Mouse (Mus musculus) MEL (cell line): Measurements from ENCODE around the gene Olfr1042. TPM values are rescaled to one million over a fixed set of nuclear protein-coding genes. Genes with fewer than 3 reads are reported as not detected.

Experiments used
- DNase-seq: peaks from one replicate; pipeline ENCODE4 v3.0.0; 2011; ENCODE audit warnings: low read depth, low spot score
- H3K27ac ChIP-seq: 2 replicates; pipeline ENCODE4 v1.5.1; 2012; ENCODE audit warnings: low read depth, mild to moderate bottlenecking, control low read depth, low read length, moderate library complexity; ENCODE audit not compliant: control insufficient read depth
- H3K27me3 ChIP-seq, 2 experiments: fragments of 150-350 bp in 1 of 2; sonication (generic) in 1 of 2; 2 replicates each; pipeline ENCODE4 v1.6.1; 2012; ENCODE audit warnings: low read length in 2 of 2, mild to moderate bottlenecking in 2 of 2, improper control_type of control experiment in 1 of 2, moderate library complexity in 1 of 2; ENCODE audit not compliant: insufficient read depth in 2 of 2, control insufficient read depth in 1 of 2
- H3K36me3 ChIP-seq, 2 experiments: 2 replicates each; pipeline ENCODE4 v1.6.1; 2012 to 2014; ENCODE audit warnings: low read length in 2 of 2, improper control_type of control experiment in 1 of 2, inconsistent platforms in 1 of 2, mild to moderate bottlenecking in 1 of 2; ENCODE audit not compliant: insufficient read depth in 2 of 2, control insufficient read depth in 1 of 2
- H3K4me1 ChIP-seq, 2 experiments: fragments of 150-350 bp in 1 of 2; sonication (generic) in 1 of 2; 2 replicates each; pipeline ENCODE4 v1.6.1; 2012; ENCODE audit warnings: low read length in 2 of 2, improper control_type of control experiment in 1 of 2, mild to moderate bottlenecking in 1 of 2; ENCODE audit not compliant: insufficient read depth in 2 of 2, control insufficient read depth in 1 of 2
- H3K4me3 ChIP-seq, 2 experiments: fragments of 150-350 bp in 1 of 2; sonication (generic) in 1 of 2; 2 replicates each; pipeline ENCODE4 v1.5.1; 2012; ENCODE audit warnings: low read depth in 2 of 2, low read length in 2 of 2, mild to moderate bottlenecking in 2 of 2, moderate library complexity in 2 of 2, control low read depth in 1 of 2, improper control_type of control experiment in 1 of 2; ENCODE audit not compliant: control insufficient read depth in 1 of 2, insufficient read depth in 1 of 2
- H3K79me2 ChIP-seq: 2 replicates; pipeline ENCODE4 v1.6.1; 2012; ENCODE audit warnings: mild to moderate bottlenecking, low read length, moderate library complexity; ENCODE audit not compliant: control insufficient read depth, poor library complexity, insufficient read depth
- H3K9ac ChIP-seq: 2 replicates; pipeline ENCODE4 v1.6.1; 2012; ENCODE audit warnings: low read depth, mild to moderate bottlenecking, control low read depth, low read length, moderate library complexity; ENCODE audit not compliant: control insufficient read depth, poor library complexity, severe bottlenecking
- H3K9me3 ChIP-seq: fragments of 150-350 bp; sonication (generic); replicated peaks from 2 replicates; pipeline ENCODE4 v1.6.1; 2012; ENCODE audit warnings: mild to moderate bottlenecking, low read length, improper control_type of control experiment, moderate library complexity; ENCODE audit not compliant: insufficient read depth
- CHD2 ChIP-seq: IDR thresholded peaks from 2 replicates; pipeline ENCODE4 v1.6.1; 2011; ENCODE audit warnings: low read length, improper control_type of control experiment
- E2F4 ChIP-seq: IDR thresholded peaks from 2 replicates; pipeline ENCODE4 v1.6.1; 2011; ENCODE audit warnings: low read depth, low read length, improper control_type of control experiment, borderline replicate concordance
- SMC3 ChIP-seq: IDR thresholded peaks from 2 replicates; pipeline ENCODE4 v1.6.1; 2011; ENCODE audit warnings: low read depth, low read length, improper control_type of control experiment
- polyA plus RNA-seq, 2 experiments: library from polyadenylated mRNA; stranded (reverse) in 1 of 2; unstranded in 1 of 2; fragments of >175 nt in 1 of 2; fragments of >200 nt in 1 of 2; gene quantifications; 2 replicates each; pipeline versions ENCODE4 v1.2.1 to v1.2.4; 2012; ENCODE audit warnings: low replicate concordance in 2 of 2, low read depth in 1 of 2; ENCODE audit not compliant: insufficient read length in 2 of 2, insufficient read depth in 1 of 2, missing spikeins in 1 of 2
- total RNA-seq: library from RNA; depleted of rRNA; stranded (reverse); fragments of 300-350 nt; gene quantifications from 2 replicates; pipeline ENCODE4 v1.2.3, GENCODE M21; 2012; rRNA removed

Gene Olfr1042
- total and polyA plus RNA-seq, 3 experiments: not detected

DNA sequence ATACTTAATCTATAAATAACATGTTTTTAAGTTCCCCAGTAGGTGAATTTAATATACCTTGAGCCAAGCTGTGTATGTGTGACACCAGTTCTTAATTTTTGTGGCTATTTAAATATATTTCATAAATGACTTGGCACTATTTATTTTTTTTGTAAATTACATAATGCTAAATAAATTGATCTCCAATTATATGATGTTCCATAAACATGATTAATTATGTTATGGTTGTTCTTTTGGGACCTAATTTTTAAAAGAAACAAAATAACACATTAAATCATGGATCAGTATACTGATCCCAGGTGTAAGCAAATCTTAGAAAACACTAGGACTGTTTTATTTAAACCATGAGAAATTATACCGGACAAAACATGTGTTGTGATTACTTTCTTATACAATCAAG lies 25.8 kb downstream of the Olfr1042 start, which contains the start of gene Olfr1039:
Olfr1039 (minus strand) TSS at position 101 of the 400 bp plus-strand sequence.
- H3K27me3 ChIP-seq: no peaks in the 10 kb centered on the region
- no peaks in the 10 kb centered on the region for H3K79me2 ChIP-seq
- no peak within 1 kb of the TSS for H3K9ac ChIP-seq
- no peak within 1 kb of the TSS for H3K27ac ChIP-seq
- no peak for DNase-seq
- H3K4me1 ChIP-seq: no peaks in the 10 kb centered on the region
- no peaks in the 10 kb centered on the region for H3K9me3 ChIP-seq
- TF ChIP-seq E2F4: no peak
- no peak for TF ChIP-seq CHD2
- no peak for TF ChIP-seq SMC3
- H3K4me3 ChIP-seq: no peak within 1 kb of the TSS
- no peaks in the 10 kb centered on the region for H3K36me3 ChIP-seq

Other genes starting within 250 kb of the Olfr1042 start
- gene Olfr1025-ps1, start 246.6 kb downstream of the Olfr1042 start, total RNA-seq: not detected in 2 replicates
- gene Olfr1025-ps1, start 246.6 kb downstream of the Olfr1042 start, polyA plus RNA-seq: not detected
- gene Olfr1026, start 240.3 kb downstream of the Olfr1042 start, total RNA-seq: not detected in 2 replicates
- not detected for gene Olfr1026, start 240.3 kb downstream of the Olfr1042 start, polyA plus RNA-seq
- not detected in 2 replicates for gene Olfr1028, start 211.4 kb downstream of the Olfr1042 start, total RNA-seq
- gene Olfr1028, start 211.4 kb downstream of the Olfr1042 start, polyA plus RNA-seq: not detected
- not detected in 2 replicates for gene Olfr1029, start 187.9 kb downstream of the Olfr1042 start, total RNA-seq
- not detected for gene Olfr1029, start 187.9 kb downstream of the Olfr1042 start, polyA plus RNA-seq
- not detected in 2 replicates for gene Olfr1030, start 182.6 kb downstream of the Olfr1042 start, total RNA-seq
- gene Olfr1030, start 182.6 kb downstream of the Olfr1042 start, polyA plus RNA-seq: not detected
- gene Olfr1031, start 171.5 kb downstream of the Olfr1042 start, total RNA-seq: not detected in 2 replicates
- gene Olfr1031, start 171.5 kb downstream of the Olfr1042 start, polyA plus RNA-seq: not detected
- gene Olfr1032, start 156.3 kb downstream of the Olfr1042 start, total RNA-seq: not detected in 2 replicates
- gene Olfr1032, start 156.3 kb downstream of the Olfr1042 start, polyA plus RNA-seq: not detected
- gene Olfr1033, start 141.2 kb downstream of the Olfr1042 start, total RNA-seq: not detected in 2 replicates
- not detected for gene Olfr1033, start 141.2 kb downstream of the Olfr1042 start, polyA plus RNA-seq
- gene Olfr1034, start 116.0 kb downstream of the Olfr1042 start, total RNA-seq: not detected in 2 replicates
- not detected for gene Olfr1034, start 116.0 kb downstream of the Olfr1042 start, polyA plus RNA-seq
- not detected in 2 replicates for gene Olfr1036, start 87.8 kb downstream of the Olfr1042 start, total RNA-seq
- not detected for gene Olfr1036, start 87.8 kb downstream of the Olfr1042 start, polyA plus RNA-seq
- gene Olfr1037, start 74.5 kb downstream of the Olfr1042 start, total RNA-seq: not detected in 2 replicates
- gene Olfr1037, start 74.5 kb downstream of the Olfr1042 start, polyA plus RNA-seq: not detected
- not detected in 2 replicates for gene Olfr1039, start 25.9 kb downstream of the Olfr1042 start, total RNA-seq
- not detected for gene Olfr1039, start 25.9 kb downstream of the Olfr1042 start, polyA plus RNA-seq
- not detected in 2 replicates for gene Olfr1040, start 15.1 kb downstream of the Olfr1042 start, total RNA-seq
- gene Olfr1040, start 15.1 kb downstream of the Olfr1042 start, polyA plus RNA-seq: not detected
- gene Olfr1043, start 5.7 kb upstream of the Olfr1042 start, total RNA-seq: not detected in 2 replicates
- not detected for gene Olfr1043, start 5.7 kb upstream of the Olfr1042 start, polyA plus RNA-seq
- gene Olfr1044, start 16.0 kb upstream of the Olfr1042 start, total RNA-seq: not detected in 2 replicates
- gene Olfr1044, start 16.0 kb upstream of the Olfr1042 start, polyA plus RNA-seq: not detected
- not detected in 2 replicates for gene Olfr52, start 23.8 kb upstream of the Olfr1042 start, total RNA-seq
- not detected for gene Olfr52, start 23.8 kb upstream of the Olfr1042 start, polyA plus RNA-seq
- not detected in 2 replicates for gene Olfr1045, start 41.2 kb upstream of the Olfr1042 start, total RNA-seq
- gene Olfr1045, start 41.2 kb upstream of the Olfr1042 start, polyA plus RNA-seq: not detected
- gene Olfr1046, start 57.5 kb upstream of the Olfr1042 start, total RNA-seq: not detected in 2 replicates
- not detected for gene Olfr1046, start 57.5 kb upstream of the Olfr1042 start, polyA plus RNA-seq
- gene Olfr1047, start 69.6 kb upstream of the Olfr1042 start, total RNA-seq: not detected in 2 replicates
- not detected for gene Olfr1047, start 69.6 kb upstream of the Olfr1042 start, polyA plus RNA-seq
- not detected in 2 replicates for gene Olfr1048, start 78.5 kb upstream of the Olfr1042 start, total RNA-seq
- not detected for gene Olfr1048, start 78.5 kb upstream of the Olfr1042 start, polyA plus RNA-seq
- not detected in 2 replicates for gene Olfr1049, start 96.5 kb upstream of the Olfr1042 start, total RNA-seq
- gene Olfr1049, start 96.5 kb upstream of the Olfr1042 start, polyA plus RNA-seq: not detected
- gene Olfr1051, start 117.2 kb upstream of the Olfr1042 start, total RNA-seq: not detected in 2 replicates
- gene Olfr1051, start 117.2 kb upstream of the Olfr1042 start, polyA plus RNA-seq: not detected
- not detected in 2 replicates for gene Olfr1052, start 130.6 kb upstream of the Olfr1042 start, total RNA-seq
- not detected for gene Olfr1052, start 130.6 kb upstream of the Olfr1042 start, polyA plus RNA-seq
- not detected in 2 replicates for gene Olfr1053, start 153.4 kb upstream of the Olfr1042 start, total RNA-seq
- not detected for gene Olfr1053, start 153.4 kb upstream of the Olfr1042 start, polyA plus RNA-seq
- not detected in 2 replicates for gene Olfr1054, start 173.6 kb upstream of the Olfr1042 start, total RNA-seq
- gene Olfr1054, start 173.6 kb upstream of the Olfr1042 start, polyA plus RNA-seq: not detected
- gene Olfr1055, start 188.4 kb upstream of the Olfr1042 start, total RNA-seq: 0.29 and 0.65 TPM in 2 replicates
- gene Olfr1055, start 188.4 kb upstream of the Olfr1042 start, polyA plus RNA-seq: not detected
- gene Olfr1056, start 200.6 kb upstream of the Olfr1042 start, total RNA-seq: not detected in 2 replicates
- gene Olfr1056, start 200.6 kb upstream of the Olfr1042 start, polyA plus RNA-seq: not detected
- not detected in 2 replicates for gene Olfr1057, start 216.6 kb upstream of the Olfr1042 start, total RNA-seq
- gene Olfr1057, start 216.6 kb upstream of the Olfr1042 start, polyA plus RNA-seq: not detected
- not detected in 2 replicates for gene Olfr1058, start 226.7 kb upstream of the Olfr1042 start, total RNA-seq
- not detected for gene Olfr1058, start 226.7 kb upstream of the Olfr1042 start, polyA plus RNA-seq